Mouse (Mus musculus) MEL (cell line): ENCODE data around the gene Foxl2. TPM values are rescaled to one million over a fixed set of nuclear protein-coding genes. Genes with fewer than 3 reads are reported as not detected.

Source experiments
- DNase-seq: peaks from one replicate; pipeline ENCODE4 v3.0.0; 2011; ENCODE audit warnings: low read depth, low spot score
- H3K27ac ChIP-seq: 2 replicates; pipeline ENCODE4 v1.5.1; 2012; ENCODE audit warnings: low read depth, mild to moderate bottlenecking, control low read depth, low read length, moderate library complexity; ENCODE audit not compliant: control insufficient read depth
- H3K27me3 ChIP-seq, 2 experiments: fragments of 150-350 bp in 1 of 2; sonication (generic) in 1 of 2; 2 replicates each; pipeline ENCODE4 v1.6.1; 2012; ENCODE audit warnings: low read length in 2 of 2, mild to moderate bottlenecking in 2 of 2, improper control_type of control experiment in 1 of 2, moderate library complexity in 1 of 2; ENCODE audit not compliant: insufficient read depth in 2 of 2, control insufficient read depth in 1 of 2
- H3K36me3 ChIP-seq, 2 experiments: 2 replicates each; pipeline ENCODE4 v1.6.1; 2012 to 2014; ENCODE audit warnings: low read length in 2 of 2, improper control_type of control experiment in 1 of 2, inconsistent platforms in 1 of 2, mild to moderate bottlenecking in 1 of 2; ENCODE audit not compliant: insufficient read depth in 2 of 2, control insufficient read depth in 1 of 2
- H3K4me1 ChIP-seq, 2 experiments: fragments of 150-350 bp in 1 of 2; sonication (generic) in 1 of 2; 2 replicates each; pipeline ENCODE4 v1.6.1; 2012; ENCODE audit warnings: low read length in 2 of 2, improper control_type of control experiment in 1 of 2, mild to moderate bottlenecking in 1 of 2; ENCODE audit not compliant: insufficient read depth in 2 of 2, control insufficient read depth in 1 of 2
- H3K4me3 ChIP-seq, 2 experiments: fragments of 150-350 bp in 1 of 2; sonication (generic) in 1 of 2; 2 replicates each; pipeline ENCODE4 v1.5.1; 2012; ENCODE audit warnings: low read depth in 2 of 2, low read length in 2 of 2, mild to moderate bottlenecking in 2 of 2, moderate library complexity in 2 of 2, control low read depth in 1 of 2, improper control_type of control experiment in 1 of 2; ENCODE audit not compliant: control insufficient read depth in 1 of 2, insufficient read depth in 1 of 2
- H3K79me2 ChIP-seq: 2 replicates; pipeline ENCODE4 v1.6.1; 2012; ENCODE audit warnings: mild to moderate bottlenecking, low read length, moderate library complexity; ENCODE audit not compliant: control insufficient read depth, poor library complexity, insufficient read depth
- H3K9ac ChIP-seq: 2 replicates; pipeline ENCODE4 v1.6.1; 2012; ENCODE audit warnings: low read depth, mild to moderate bottlenecking, control low read depth, low read length, moderate library complexity; ENCODE audit not compliant: control insufficient read depth, poor library complexity, severe bottlenecking
- H3K9me3 ChIP-seq: fragments of 150-350 bp; sonication (generic); replicated peaks from 2 replicates; pipeline ENCODE4 v1.6.1; 2012; ENCODE audit warnings: mild to moderate bottlenecking, low read length, improper control_type of control experiment, moderate library complexity; ENCODE audit not compliant: insufficient read depth
- CTCF ChIP-seq, 3 experiments: IDR thresholded peaks in 2 of 3; conservative IDR thresholded peaks in 1 of 3; 2 replicates each; pipeline ENCODE4 v1.5.1; 2011 to 2012; ENCODE audit warnings: low read length in 3 of 3, low read depth in 2 of 3, mild to moderate bottlenecking in 2 of 3, improper control_type of control experiment in 1 of 3, inconsistent platforms in 1 of 3, mixed read lengths in 1 of 3, moderate library complexity in 1 of 3; ENCODE audit not compliant: control insufficient read depth in 1 of 3, insufficient read depth in 1 of 3, poor library complexity in 1 of 3, severe bottlenecking in 1 of 3
- E2F4 ChIP-seq: IDR thresholded peaks from 2 replicates; pipeline ENCODE4 v1.6.1; 2011; ENCODE audit warnings: low read depth, low read length, improper control_type of control experiment, borderline replicate concordance
- ELF1 ChIP-seq: IDR thresholded peaks from 2 replicates; pipeline ENCODE4 v1.6.1; 2014; ENCODE audit warnings: low read depth, mild to moderate bottlenecking, inconsistent platforms, low read length, improper control_type of control experiment, moderate library complexity
- EP300 ChIP-seq, 2 experiments: IDR thresholded peaks; 2 replicates each; pipeline ENCODE4 v1.6.1; 2011; ENCODE audit warnings: improper control_type of control experiment in 2 of 2, low read length in 2 of 2, low read depth in 1 of 2, mild to moderate bottlenecking in 1 of 2
- ETS1 ChIP-seq: IDR thresholded peaks from 2 replicates; pipeline ENCODE4 v1.6.1; 2012; ENCODE audit warnings: low read depth, mild to moderate bottlenecking, inconsistent platforms, low read length, improper control_type of control experiment, moderate library complexity
- HCFC1 ChIP-seq: IDR thresholded peaks from 2 replicates; pipeline ENCODE4 v1.6.1; 2012; ENCODE audit warnings: low read depth, mild to moderate bottlenecking, inconsistent platforms, low read length, improper control_type of control experiment, moderate library complexity
- JUND ChIP-seq: IDR thresholded peaks from 2 replicates; pipeline ENCODE4 v1.6.1; 2011; ENCODE audit warnings: low read depth, mild to moderate bottlenecking, improper control_type of control experiment, low read length
- MAZ ChIP-seq: IDR thresholded peaks from 2 replicates; pipeline ENCODE4 v1.6.1; 2012; ENCODE audit warnings: low read depth, mild to moderate bottlenecking, inconsistent platforms, low read length, improper control_type of control experiment
- MEF2A ChIP-seq: IDR thresholded peaks from 2 replicates; pipeline ENCODE4 v1.6.1; 2014; ENCODE audit warnings: low read depth, mild to moderate bottlenecking, inconsistent platforms, low read length, improper control_type of control experiment; ENCODE audit not compliant: poor library complexity, insufficient replicate concordance, severe bottlenecking; ENCODE audit errors: extremely low read depth
- MYB ChIP-seq: IDR thresholded peaks from 2 replicates; pipeline ENCODE4 v1.6.1; 2011; ENCODE audit warnings: mild to moderate bottlenecking, low read depth, low read length, improper control_type of control experiment
- NRF1 ChIP-seq: IDR thresholded peaks from 2 replicates; pipeline ENCODE4 v1.6.1; 2014; ENCODE audit warnings: low read depth, mild to moderate bottlenecking, inconsistent platforms, low read length, improper control_type of control experiment, moderate library complexity; ENCODE audit not compliant: poor library complexity, insufficient read depth, severe bottlenecking
- POLR2A ChIP-seq, 2 experiments: IDR thresholded peaks; 2 replicates each; pipeline ENCODE4 v1.6.1; 2011 to 2012; ENCODE audit warnings: low read length in 2 of 2, mild to moderate bottlenecking in 2 of 2, control low read depth in 1 of 2, improper control_type of control experiment in 1 of 2, low read depth in 1 of 2, moderate library complexity in 1 of 2; ENCODE audit not compliant: control insufficient read depth in 1 of 2, insufficient read depth in 1 of 2, poor library complexity in 1 of 2
- POLR2AphosphoS2 ChIP-seq: IDR thresholded peaks from 2 replicates; pipeline ENCODE4 v1.6.1; 2011; ENCODE audit warnings: low read length, improper control_type of control experiment
- RAD21 ChIP-seq: IDR thresholded peaks from 2 replicates; pipeline ENCODE4 v1.6.1; 2011; ENCODE audit warnings: mild to moderate bottlenecking, low read depth, low read length, improper control_type of control experiment
- TAL1 ChIP-seq: IDR thresholded peaks from 2 replicates; pipeline ENCODE4 v1.6.1; 2012; ENCODE audit warnings: mild to moderate bottlenecking, inconsistent platforms, low read length, moderate library complexity, mixed read lengths
- USF1 ChIP-seq: IDR thresholded peaks from 2 replicates; pipeline ENCODE4 v1.6.1; 2014; ENCODE audit warnings: low read depth, mild to moderate bottlenecking, inconsistent platforms, low read length, improper control_type of control experiment, moderate library complexity
- ZNF384 ChIP-seq: IDR thresholded peaks from 2 replicates; pipeline ENCODE4 v1.6.1; 2012; ENCODE audit warnings: low read depth, mild to moderate bottlenecking, inconsistent platforms, low read length, improper control_type of control experiment
- polyA plus RNA-seq, 2 experiments: library from polyadenylated mRNA; stranded (reverse) in 1 of 2; unstranded in 1 of 2; fragments of >175 nt in 1 of 2; fragments of >200 nt in 1 of 2; gene quantifications; 2 replicates each; pipeline versions ENCODE4 v1.2.1 to v1.2.4; 2012; ENCODE audit warnings: low replicate concordance in 2 of 2, low read depth in 1 of 2; ENCODE audit not compliant: insufficient read length in 2 of 2, insufficient read depth in 1 of 2, missing spikeins in 1 of 2
- total RNA-seq: library from RNA; depleted of rRNA; stranded (reverse); fragments of 300-350 nt; gene quantifications from 2 replicates; pipeline ENCODE4 v1.2.3, GENCODE M21; 2012

Foxl2 gene
- total and polyA plus RNA-seq, 3 experiments, result not detected

- Histone ChIP-seq H3K27me3 (no peaks in the 10 kb centered on the region; a peak in 1 of 4 replicates), H3K27ac (no peak overlapping the region), H3K9ac (no peak overlapping the region), H3K9me3 (no peaks in the 10 kb centered on the region), H3K79me2 (no peaks in the 10 kb centered on the region), H3K4me3 (no peak overlapping the region), H3K4me1 (no peaks in the 10 kb centered on the region), H3K36me3 (no peaks in the 10 kb centered on the region)
- TF ChIP-seq MAZ (no peak), RAD21 (no peak), POLR2A (IDR thresholded peaks at IDR 0.05; ENCODE audit: control insufficient read depth in 1 of 2, insufficient read depth in 1 of 2, low read depth in 1 of 2, low read length in 2 of 2, poor library complexity in 1 of 2) (no peak), POLR2AphosphoS2 (no peak), EP300 (IDR thresholded peaks at IDR 0.05; ENCODE audit: low read depth in 1 of 2, low read length in 2 of 2) (no peak), HCFC1 (no peak), JUND (no peak), ZNF384 (no peak), MEF2A (no peak), TAL1 (no peak), ELF1 (no peak), ETS1 (no peak), MYB (no peak), USF1 (no peak), E2F4 (no peak)
- DNase-seq, result no peak
Observed at GRCm38 (mm10) chr9:98958628-98959027, 3.5 kb downstream of the Foxl2 start.

GRCm38 (mm10) chr9:98959851-98960250 lies 4.8 kb downstream of the Foxl2 start:
- Histone ChIP-seq H3K27me3 (no peaks in the 10 kb centered on the region; a peak in 1 of 4 replicates), H3K4me1 (no peaks in the 10 kb centered on the region), H3K36me3 (no peaks in the 10 kb centered on the region), H3K4me3 (no peak overlapping the region), H3K79me2 (no peaks in the 10 kb centered on the region), H3K9ac (no peak overlapping the region), H3K9me3 (no peaks in the 10 kb centered on the region), H3K27ac (no peak overlapping the region)
- no peak for TF ChIP-seq POLR2AphosphoS2
- TF ChIP-seq USF1, result no peak
- no peak for DNase-seq

GRCm38 (mm10) chr9:98960348-98960747 lies 5.3 kb downstream of the Foxl2 start:
- DNase-seq, result no peak
- Histone ChIP-seq H3K27me3 (no peaks in the 10 kb centered on the region; a peak in 1 of 4 replicates), H3K79me2 (no peaks in the 10 kb centered on the region), H3K9me3 (no peaks in the 10 kb centered on the region), H3K36me3 (no peaks in the 10 kb centered on the region), H3K9ac (no peak overlapping the region), H3K27ac (no peak overlapping the region), H3K4me3 (no peak overlapping the region), H3K4me1 (no peaks in the 10 kb centered on the region)
- TF ChIP-seq CTCF (IDR thresholded peaks at IDR 0.05 in 2 of 3, conservative IDR thresholded peaks at IDR 0.05 in 1 of 3; ENCODE audit: control insufficient read depth in 1 of 3, insufficient read depth in 1 of 3, low read depth in 2 of 3, low read length in 3 of 3, poor library complexity in 1 of 3, severe bottlenecking in 1 of 3) (peak in 1 of 3 experiments; percentile 16; a peak in 2 of 6 replicates), NRF1 (no peak)
